Mouse (Mus musculus) myocyte (in vitro differentiated cells): ENCODE results near the gene Ptgdr.

Source experiments
- POLR2AphosphoS2 ChIP-seq: IDR thresholded peaks from one replicate; pipeline ENCODE4 v1.6.1; 2011; ENCODE audit warnings: low read depth, control low read depth; ENCODE audit not compliant: insufficient read length
- TCF12 ChIP-seq: IDR thresholded peaks from one replicate; pipeline ENCODE4 v1.6.1; 2011; ENCODE audit warnings: mild to moderate bottlenecking, control low read depth; ENCODE audit not compliant: poor library complexity, insufficient read depth, severe bottlenecking
- TCF3 ChIP-seq: IDR thresholded peaks from one replicate; pipeline ENCODE4 v1.6.1; 2011; ENCODE audit warnings: low read depth, control low read depth; ENCODE audit not compliant: insufficient read length
- USF1 ChIP-seq: IDR thresholded peaks from one replicate; pipeline ENCODE4 v1.6.1; 2011; ENCODE audit warnings: low read depth, mild to moderate bottlenecking, control low read depth, moderate library complexity

DNA sequence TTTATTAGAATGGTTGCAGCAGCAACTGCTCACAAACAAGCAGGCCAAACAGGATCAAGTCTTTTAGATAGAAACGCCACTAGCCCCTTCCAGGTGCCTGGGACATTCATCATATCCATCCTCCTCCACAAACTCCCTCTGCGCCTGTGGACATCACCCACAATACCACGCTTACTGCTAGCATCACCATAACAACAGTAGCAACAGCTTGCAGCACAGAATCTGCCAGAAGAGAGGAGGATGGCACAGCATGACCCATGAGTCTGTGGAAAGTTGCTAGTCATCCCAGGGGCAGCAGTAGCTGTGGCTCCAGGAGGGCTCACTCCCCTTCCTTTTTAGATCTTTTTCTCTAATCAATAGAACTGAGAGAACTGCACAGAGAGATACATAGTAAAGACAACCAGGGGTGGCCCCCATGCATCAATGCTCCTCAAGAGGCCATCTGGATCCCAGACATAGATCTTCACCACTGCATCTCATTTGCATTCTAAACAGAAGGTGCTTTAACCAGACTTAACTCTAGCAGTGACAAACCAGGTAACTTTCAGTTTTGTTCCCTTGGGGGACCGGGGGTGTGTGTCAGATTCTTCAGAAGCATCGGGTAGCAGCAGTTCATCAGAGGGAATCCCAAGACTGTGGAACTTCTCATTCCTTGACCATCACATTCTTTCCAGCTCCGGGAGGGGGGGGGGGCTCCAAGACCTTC, 12.5 kb downstream of the Ptgdr start:
- no peak for TF ChIP-seq TCF12
- no peak for TF ChIP-seq TCF3
- no peak for TF ChIP-seq USF1
- TF ChIP-seq POLR2AphosphoS2 = no peak
